Mouse (Mus musculus) olfactory bulb, adult 2 months (tissue): Measurements from ENCODE around the gene Tlk1.

Source experiments
- CTCF ChIP-seq: fragments of 200-500 bp; IDR thresholded peaks from 2 replicates; pipeline ENCODE4 v1.5.1; 2012; ENCODE audit warnings: low read depth, mild to moderate bottlenecking, low read length, moderate library complexity; ENCODE audit not compliant: insufficient read depth
- POLR2A ChIP-seq: fragments of 200-500 bp; IDR thresholded peaks from 2 replicates; pipeline ENCODE4 v1.6.1; 2012; ENCODE audit warnings: mild to moderate bottlenecking, low read depth, low read length, moderate library complexity; ENCODE audit not compliant: insufficient read depth

GRCm38 (mm10) chr2:70816016-70816415 lies 9.5 kb downstream of the Tlk1 start:
- TF ChIP-seq POLR2A (no peak), CTCF (no peak)
